Comparison of ENCODE assay signal across 18 mouse cellular contexts in the genomic region with DNA sequence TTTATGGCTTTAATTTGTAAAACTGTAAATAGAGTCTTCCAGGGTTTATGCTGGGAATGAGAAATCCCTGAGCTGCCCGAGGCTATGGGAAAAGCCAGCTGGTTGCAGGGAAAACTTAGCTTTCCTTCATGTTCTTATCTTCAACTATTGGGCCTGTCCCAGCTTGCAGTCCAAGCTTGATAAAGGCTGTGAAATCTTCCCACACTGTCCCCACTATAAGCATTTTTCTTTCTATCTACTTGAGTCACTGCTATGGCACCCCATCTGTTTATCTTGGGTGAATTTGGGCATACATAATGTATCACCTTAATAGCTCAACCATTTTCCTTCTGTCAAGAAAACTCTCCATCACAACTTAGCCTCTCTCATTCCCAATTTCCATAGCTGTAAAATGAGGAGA. TPM values are rescaled to one million over a fixed set of nuclear protein-coding genes. Genes with fewer than 3 reads are reported as not detected.
DNase-seq lines count a peak whose midpoint lies in the region; ATAC-seq and TF ChIP-seq lines count a peak whose summit lies in the region.
"Had no signal": no experiment of that assay in that cellular context is flagged by ENCODE, and none has a peak within 500 bp of the region (broad histone marks: within the 10 kb centered on the region; RNA-seq: fewer than 3 reads in every experiment).

No protein-coding gene starts in this region.

- 17% methylated on average over 1 of the region's 1 CpGs for WGBS in liver, embryonic 14.5 days (ENCODE audit: insufficient replicate concordance)
- 44% methylated on average over 1 of the region's 1 CpGs for WGBS in liver, embryonic 11.5 days
- WGBS in cerebellum, adult 2 months, result 64% methylated on average over 1 of the region's 1 CpGs

- DNase-seq in frontal cortex, postnatal 36 days (ENCODE audit: low spot score in 2 of 2), result no peak
- no peak for DNase-seq in liver, embryonic 14.5 days (ENCODE audit: low read depth in 3 of 3, low spot score in 3 of 3)
- no peak for DNase-seq in liver, embryonic 11.5 days (ENCODE audit: low spot score)
- DNase-seq in brain, adult 2 months (ENCODE audit: low read depth, low spot score), result peak; percentile 46
- no peak for DNase-seq in cerebellum, adult 2 months
- no peak for DNase-seq in urinary bladder, postnatal 36 days (ENCODE audit: low spot score in 2 of 2)
- DNase-seq: adrenal gland, postnatal 10 days; cerebellum, adult 18-20 months; cerebellum, postnatal 10 days; gastrocnemius, postnatal 36 days; heart, adult 11 months; heart, postnatal 10 days had no signal

- ATAC-seq in frontal cortex, adult (ENCODE audit: low TSS enrichment), result peak; percentile 56
- no peak; the same call in 1 of the 2 replicates for ATAC-seq in liver, embryonic 14.5 days (ENCODE audit: insufficient read depth)
- no peak for ATAC-seq in liver, embryonic 11.5 days (replicated peaks; ENCODE audit: low FRiP score)
- ATAC-seq: forebrain, embryonic 15.5 days; hindbrain, postnatal 0 days had no signal

- no peak for TF ChIP-seq POLR2A in cerebellum, adult 2 months (IDR thresholded peaks at IDR 0.05; ENCODE audit: borderline replicate concordance, insufficient read depth, low read length)

- no peak overlapping the region for H3K4me3 ChIP-seq in liver, embryonic 14.5 days (ENCODE audit: insufficient read depth in 1 of 2, low read depth in 2 of 2, low read length in 2 of 2)
- no peak overlapping the region for H3K4me3 ChIP-seq in liver, embryonic 11.5 days (ENCODE audit: low read depth, low read length)
- H3K4me3 ChIP-seq in cerebellum, adult 2 months (replicated peaks; ENCODE audit: insufficient read depth, low read depth, low read length), result no peak overlapping the region
- H3K4me3 ChIP-seq: embryonic facial prominence, embryonic 10.5 days; forebrain, embryonic 15.5 days; hindbrain, embryonic 13.5 days had no signal

- 0 out of 2 replicates have a peak, but pooled peaks have one; percentile 24 for TF ChIP-seq EP300 in liver, embryonic 14.5 days (IDR thresholded peaks at IDR 0.05; ENCODE audit: low read depth)

- no peak for TF ChIP-seq CTCF in liver, embryonic 14.5 days (IDR thresholded peaks at IDR 0.05; ENCODE audit: low read depth)
- no peak for TF ChIP-seq CTCF in cerebellum, adult 2 months (IDR thresholded peaks at IDR 0.05; ENCODE audit: borderline replicate concordance, insufficient read depth, low read depth, low read length)

- no peaks in the 10 kb centered on the region for H3K27me3 ChIP-seq in liver, embryonic 14.5 days (ENCODE audit: control insufficient read depth, insufficient read depth, low read length)
- H3K27me3 ChIP-seq in liver, embryonic 11.5 days (replicated peaks; ENCODE audit: control insufficient read depth, insufficient read depth, low read length), result no peaks in the 10 kb centered on the region
- no peaks in the 10 kb centered on the region for H3K27me3 ChIP-seq in cerebellum, adult 2 months (ENCODE audit: control insufficient read depth, insufficient read depth, low read length)
- H3K27me3 ChIP-seq: forebrain, embryonic 15.5 days; hindbrain, embryonic 13.5 days had no signal

- H3K36me3 ChIP-seq in liver, embryonic 14.5 days (replicated peaks; ENCODE audit: control insufficient read depth, insufficient read depth, low read depth), result no peaks in the 10 kb centered on the region
- H3K36me3 ChIP-seq in liver, embryonic 11.5 days (ENCODE audit: control insufficient read depth, insufficient read depth, low read length), result no peaks in the 10 kb centered on the region
- H3K36me3 ChIP-seq: embryonic facial prominence, embryonic 10.5 days; forebrain, embryonic 15.5 days; hindbrain, embryonic 13.5 days had no signal

- no peaks in the 10 kb centered on the region for H3K9me3 ChIP-seq in liver, embryonic 14.5 days (ENCODE audit: control insufficient read depth, low read length)
- H3K9me3 ChIP-seq in liver, embryonic 11.5 days (ENCODE audit: control insufficient read depth, low read length), result no peaks in the 10 kb centered on the region
- H3K9me3 ChIP-seq: embryonic facial prominence, embryonic 10.5 days; forebrain, embryonic 15.5 days; hindbrain, embryonic 13.5 days had no signal

- H3K9ac ChIP-seq in liver, embryonic 14.5 days (replicated peaks), result no peak overlapping the region
- no peak overlapping the region for H3K9ac ChIP-seq in liver, embryonic 11.5 days (ENCODE audit: low read depth, low read length)
- H3K9ac ChIP-seq: forebrain, embryonic 15.5 days; hindbrain, embryonic 13.5 days had no signal

- no peak overlapping the region for H3K27ac ChIP-seq in liver, embryonic 14.5 days
- H3K27ac ChIP-seq in liver, embryonic 11.5 days (ENCODE audit: low read depth, low read length), result no peak overlapping the region
- no peak overlapping the region for H3K27ac ChIP-seq in cerebellum, adult 2 months (ENCODE audit: insufficient read depth, low read length)
- H3K27ac ChIP-seq: embryonic facial prominence, embryonic 10.5 days; forebrain, embryonic 15.5 days; hindbrain, embryonic 13.5 days; hindbrain, postnatal 0 days had no signal

- H3K4me2 ChIP-seq in liver, embryonic 14.5 days (ENCODE audit: low read depth), result no peak overlapping the region
- H3K4me2 ChIP-seq in liver, embryonic 11.5 days, result no peak overlapping the region
- H3K4me2 ChIP-seq: forebrain, embryonic 15.5 days; hindbrain, embryonic 13.5 days had no signal

- no peaks in the 10 kb centered on the region for H3K4me1 ChIP-seq in liver, embryonic 14.5 days (replicated peaks; ENCODE audit: control insufficient read depth in 2 of 2, insufficient read depth in 2 of 2, low read length in 1 of 2)
- no peaks in the 10 kb centered on the region for H3K4me1 ChIP-seq in liver, embryonic 11.5 days (replicated peaks; ENCODE audit: control insufficient read depth, insufficient read depth, low read length)
- H3K4me1 ChIP-seq in cerebellum, adult 2 months (ENCODE audit: control insufficient read depth, insufficient read depth, low read length), result no peaks in the 10 kb centered on the region
- H3K4me1 ChIP-seq: embryonic facial prominence, embryonic 10.5 days; forebrain, embryonic 15.5 days; hindbrain, embryonic 13.5 days had no signal

RNA-seq across cellular contexts. Expression of a gene that starts 1.3 kb away (rescaled TPM):
- not detected in 2 replicates for polyA plus RNA-seq in liver, embryonic 14.5 days (2012; rRNA removed)
- polyA plus RNA-seq in liver, embryonic 14.5 days (2014; fragmentation: Nextera tagmentation; extraction: Ambion mirVana), result not detected in 2 replicates
- polyA plus RNA-seq in liver, embryonic 11.5 days (2014; fragmentation: Nextera tagmentation; extraction: Ambion mirVana), result 0.18 TPM in 1 of 2 replicates, not detected in the other
- polyA plus RNA-seq in cerebellum, adult 2 months (2012; rRNA removed), result not detected in 2 replicates
- polyA plus RNA-seq: embryonic facial prominence, embryonic 10.5 days; forebrain, embryonic 15.5 days; hindbrain, embryonic 13.5 days had no signal

RNA-seq across cellular contexts. Expression of a gene that starts 28.5 kb away (rescaled TPM):
- polyA plus RNA-seq in liver, embryonic 14.5 days (2012; rRNA removed), result not detected in 2 replicates
- not detected in 2 replicates for polyA plus RNA-seq in liver, embryonic 14.5 days (2014; fragmentation: Nextera tagmentation; extraction: Ambion mirVana)
- polyA plus RNA-seq in liver, embryonic 11.5 days (2014; fragmentation: Nextera tagmentation; extraction: Ambion mirVana), result not detected in 2 replicates
- not detected in 2 replicates for polyA plus RNA-seq in cerebellum, adult 2 months (2012; rRNA removed)
- polyA plus RNA-seq: embryonic facial prominence, embryonic 10.5 days; forebrain, embryonic 15.5 days; heart, embryonic 14.5 days; hindbrain, embryonic 13.5 days; hindbrain, postnatal 0 days had no signal

RNA-seq across cellular contexts. Expression of a gene that starts 59.9 kb away (rescaled TPM):
- polyA plus RNA-seq in liver, embryonic 14.5 days (2012; rRNA removed), result 4.0 and 5.4 TPM in 2 replicates
- polyA plus RNA-seq in liver, embryonic 14.5 days (2014; fragmentation: Nextera tagmentation; extraction: Ambion mirVana), result 3.0 and 4.2 TPM in 2 replicates
- 3.0 and 3.1 TPM in 2 replicates for polyA plus RNA-seq in liver, embryonic 11.5 days (2014; fragmentation: Nextera tagmentation; extraction: Ambion mirVana)
- polyA plus RNA-seq in cerebellum, adult 2 months (2012; rRNA removed), result 0.03 TPM in 2 replicates
- polyA plus RNA-seq: embryonic facial prominence, embryonic 10.5 days had no signal
